Mouse (Mus musculus) thymus, adult 2 months (tissue): Measurements from ENCODE around the gene Ppfibp1. TPM values are rescaled to one million over a fixed set of nuclear protein-coding genes. Genes with fewer than 3 reads are reported as not detected.

ENCODE experiments used
- DNase-seq: peaks from one replicate; pipeline ENCODE4 v3.0.0; 2021
- H3K27ac ChIP-seq: fragments of 200-500 bp; 2 replicates; pipeline ENCODE4 v1.5.1; 2012; ENCODE audit warnings: low read length, control low read depth; ENCODE audit not compliant: control insufficient read depth, insufficient read depth
- H3K27me3 ChIP-seq: fragments of 200-500 bp; 2 replicates; pipeline ENCODE4 v1.6.1; 2012; ENCODE audit warnings: mild to moderate bottlenecking, low read length, moderate library complexity, mixed read lengths; ENCODE audit not compliant: control insufficient read depth, insufficient read depth
- H3K36me3 ChIP-seq: fragments of 200-500 bp; 2 replicates; pipeline ENCODE4 v1.6.1; 2012; ENCODE audit warnings: mild to moderate bottlenecking, low read length, moderate library complexity; ENCODE audit not compliant: control insufficient read depth, insufficient read depth
- H3K4me1 ChIP-seq: fragments of 200-500 bp; replicated peaks from 2 replicates; pipeline ENCODE4 v1.6.1; 2012; ENCODE audit warnings: low read length; ENCODE audit not compliant: control insufficient read depth, insufficient read depth
- H3K4me3 ChIP-seq: fragments of 200-500 bp; 2 replicates; pipeline ENCODE4 v1.5.1; 2012; ENCODE audit warnings: mild to moderate bottlenecking, low read length, control low read depth, moderate library complexity; ENCODE audit not compliant: control insufficient read depth, insufficient read depth
- CTCF ChIP-seq: fragments of 200-500 bp; IDR thresholded peaks from 2 replicates; pipeline ENCODE4 v1.5.1; 2012; ENCODE audit warnings: mild to moderate bottlenecking, control low read depth, low read length, moderate library complexity, borderline replicate concordance; ENCODE audit not compliant: control insufficient read depth, poor library complexity, insufficient read depth; ENCODE audit errors: extremely low read depth
- POLR2A ChIP-seq: fragments of 200-500 bp; IDR thresholded peaks from 2 replicates; pipeline ENCODE4 v1.6.1; 2012; ENCODE audit warnings: mild to moderate bottlenecking, low read length, control low read depth, moderate library complexity; ENCODE audit not compliant: control insufficient read depth, poor library complexity, insufficient read depth; ENCODE audit errors: extremely low read depth
- WGBS: fragments of 180-500 bp; shearing (Covaris S2); methylation state at CpG from one replicate; pipeline ENCODE4 v1.1.7; 2018; 5-methylcytosine and 5-hydroxymethylcytosine counted together
- polyA plus RNA-seq: library from polyadenylated mRNA; depleted of rRNA; stranded (reverse); fragments of >200 nt; gene quantifications from 2 replicates; pipeline ENCODE4 v1.2.3, GENCODE M21; 2012

The Ppfibp1 gene
- polyA plus RNA-seq, 1 experiment: 5.0 TPM

DNA sequence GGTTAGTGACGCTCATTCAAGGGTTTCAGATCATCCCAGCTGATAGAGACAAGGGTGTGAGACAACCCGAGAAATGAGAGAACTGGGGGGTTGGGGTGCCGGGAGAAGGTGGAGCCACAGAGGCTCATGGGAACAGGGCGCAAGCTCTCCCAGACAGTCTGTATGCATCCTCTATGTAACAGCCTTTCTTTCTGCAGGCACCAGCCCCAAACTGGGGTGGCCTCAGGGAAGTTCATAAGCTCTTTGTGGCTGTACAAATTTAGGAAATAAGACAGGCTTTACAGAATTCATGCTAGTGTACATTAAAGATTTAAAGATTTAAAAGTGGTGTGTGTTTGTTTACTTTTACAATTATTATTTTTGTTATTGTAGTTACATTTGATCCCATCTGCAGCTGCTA is 8.0 kb upstream of the Ppfibp1 start:
- Histone ChIP-seq H3K27me3 (no peaks in the 10 kb centered on the region), H3K4me1 (no peaks in the 10 kb centered on the region), H3K36me3 (no peaks in the 10 kb centered on the region), H3K27ac (no peak overlapping the region), H3K4me3 (no peak overlapping the region)
- no peak for DNase-seq
- TF ChIP-seq CTCF: no peak
- TF ChIP-seq POLR2A: no peak
- 87% methylated on average over 4 of the region's 4 CpGs for WGBS

GRCm38 (mm10) chr6:146881896-146882770 is 6.2 kb upstream of the Ppfibp1 start:
- no peak for DNase-seq
- WGBS: 84% methylated on average over 13 of the region's 13 CpGs
- H3K4me1 ChIP-seq: no peaks in the 10 kb centered on the region
- no peaks in the 10 kb centered on the region for H3K27me3 ChIP-seq
- no peak overlapping the region for H3K27ac ChIP-seq
- no peaks in the 10 kb centered on the region for H3K36me3 ChIP-seq
- TF ChIP-seq CTCF: no peak
- no peak for TF ChIP-seq POLR2A
- H3K4me3 ChIP-seq: no peak overlapping the region

GRCm38 (mm10) chr6:146883426-146883825 is 4.9 kb upstream of the Ppfibp1 start:
- Histone ChIP-seq H3K4me3 (no peak overlapping the region), H3K36me3 (no peaks in the 10 kb centered on the region), H3K4me1 (no peaks in the 10 kb centered on the region; the same call in 1 of the 2 replicates), H3K27ac (no peak overlapping the region), H3K27me3 (no peaks in the 10 kb centered on the region)
- no peak for DNase-seq
- TF ChIP-seq CTCF: no peak
- no peak for TF ChIP-seq POLR2A
- WGBS: 93% methylated on average over 2 of the region's 2 CpGs

DNA sequence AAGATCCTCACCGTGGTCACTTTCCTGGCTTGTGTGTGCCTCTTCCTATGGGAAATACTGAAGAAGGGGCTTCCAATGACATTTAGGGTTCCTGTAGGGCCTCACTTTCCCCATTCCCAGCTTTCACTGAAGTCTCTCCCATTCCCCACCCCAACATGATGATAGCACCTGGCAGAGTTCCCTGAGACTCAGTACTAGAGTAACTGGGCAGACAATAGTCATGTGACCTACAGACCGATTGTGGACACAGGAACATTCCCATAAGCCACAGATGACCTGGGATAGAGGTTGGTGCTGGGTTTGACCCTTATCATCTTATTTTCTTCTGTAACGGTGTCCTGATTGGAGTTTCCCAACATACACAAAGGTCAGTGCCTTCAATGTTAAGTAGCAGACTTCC is 4.1 kb upstream of the Ppfibp1 start:
- DNase-seq: no peak
- TF ChIP-seq POLR2A (no peak), CTCF (no peak)
- no peaks in the 10 kb centered on the region for H3K27me3 ChIP-seq
- H3K27ac ChIP-seq: no peak overlapping the region
- H3K4me3 ChIP-seq: no peak overlapping the region
- H3K4me1 ChIP-seq: no peaks in the 10 kb centered on the region; the same call in 1 of the 2 replicates
- H3K36me3 ChIP-seq: no peaks in the 10 kb centered on the region
- WGBS: 95% methylated on average over 3 of the region's 3 CpGs

- WGBS: 59% methylated on average over 4 of the region's 4 CpGs
- H3K27ac ChIP-seq: no peak overlapping the region
- TF ChIP-seq POLR2A (no peak), CTCF (no peak)
- H3K4me3 ChIP-seq: no peak overlapping the region
- H3K27me3 ChIP-seq: no peaks in the 10 kb centered on the region
- no peaks in the 10 kb centered on the region; the same call in 1 of the 2 replicates for H3K4me1 ChIP-seq
- DNase-seq: no peak
- no peaks in the 10 kb centered on the region for H3K36me3 ChIP-seq
Observed at GRCm38 (mm10) chr6:146884851-146885250, 3.4 kb upstream of the Ppfibp1 start.

DNA sequence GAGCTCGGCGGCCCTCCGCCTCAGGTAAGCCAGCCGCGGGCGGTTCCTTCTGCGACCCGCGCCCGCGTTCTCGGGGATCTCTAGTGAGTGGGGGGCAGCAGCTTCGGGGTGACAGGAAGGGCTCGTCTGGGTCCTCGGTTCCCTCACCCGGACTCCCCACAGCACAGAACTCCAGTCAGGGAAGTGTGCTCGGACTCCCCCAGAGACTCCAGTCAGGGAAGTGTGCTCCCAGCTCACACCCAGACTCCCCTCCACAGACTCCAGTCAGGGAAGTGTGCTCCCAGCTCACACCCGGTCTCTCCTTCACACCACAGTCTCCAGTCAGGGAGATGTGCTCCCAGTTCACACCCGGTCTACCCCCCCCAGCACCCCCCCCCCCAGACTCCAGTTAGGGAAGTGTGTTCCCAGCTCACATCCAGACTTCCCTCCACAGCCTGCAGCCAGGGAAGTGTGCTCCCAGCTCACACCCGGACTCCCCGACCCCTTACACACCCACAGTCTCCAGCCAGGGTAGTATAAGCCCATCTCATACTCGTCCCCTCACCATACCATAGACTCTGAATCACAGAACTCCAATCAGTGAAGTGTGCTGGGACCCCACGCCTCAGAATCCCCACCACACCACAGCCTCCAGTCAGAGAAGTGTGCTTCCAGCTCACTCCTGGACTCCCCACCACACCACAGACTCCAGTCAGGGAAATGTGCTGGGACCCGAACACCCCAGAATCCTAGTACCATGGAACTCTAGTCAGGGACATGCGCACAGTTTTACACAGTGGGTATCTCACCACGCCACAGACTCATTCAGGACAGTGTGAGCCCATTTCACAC is 588 bp downstream of the Ppfibp1 start:
- H3K36me3 ChIP-seq: no peaks in the 10 kb centered on the region
- peak overlapping the region; percentile 87 for H3K4me3 ChIP-seq
- no peak for TF ChIP-seq CTCF
- no peak for TF ChIP-seq POLR2A
- no peaks in the 10 kb centered on the region for H3K27me3 ChIP-seq
- DNase-seq: peak; percentile 6
- no peaks in the 10 kb centered on the region; the same call in 1 of the 2 replicates for H3K4me1 ChIP-seq
- WGBS: 19% methylated on average over 26 of the region's 26 CpGs
- no peak overlapping the region for H3K27ac ChIP-seq
